Mouse (Mus musculus): ENCODE data around the gene Mrps18a.
A peak's percentile ranks its signal among the peaks of the same experiment; 100 is the strongest.

- TF ChIP-seq POLR2A (IDR thresholded peaks at IDR 0.05; ENCODE audit: insufficient read depth, low read depth, low read length) (peak; percentile 62), EP300 (IDR thresholded peaks at IDR 0.05; ENCODE audit: insufficient read depth, low read depth, low read length) (no peak), CTCF (IDR thresholded peaks at IDR 0.05) (no peak)
Observed at GRCm38 (mm10) chr17:46143578-46144423, 33.0 kb downstream of the Mrps18a start, which contains the start of gene Rsph9.
